Mouse (Mus musculus) cerebral cortex, adult 2 months (tissue): ENCODE measurements around the gene Zbtb20.

Experiments used
- WGBS: fragments of 180-500 bp; shearing (Covaris S2); methylation state at CpG from one replicate; pipeline ENCODE4 v1.1.7; 2018; 5-methylcytosine and 5-hydroxymethylcytosine counted together

The Zbtb20 gene

DNA sequence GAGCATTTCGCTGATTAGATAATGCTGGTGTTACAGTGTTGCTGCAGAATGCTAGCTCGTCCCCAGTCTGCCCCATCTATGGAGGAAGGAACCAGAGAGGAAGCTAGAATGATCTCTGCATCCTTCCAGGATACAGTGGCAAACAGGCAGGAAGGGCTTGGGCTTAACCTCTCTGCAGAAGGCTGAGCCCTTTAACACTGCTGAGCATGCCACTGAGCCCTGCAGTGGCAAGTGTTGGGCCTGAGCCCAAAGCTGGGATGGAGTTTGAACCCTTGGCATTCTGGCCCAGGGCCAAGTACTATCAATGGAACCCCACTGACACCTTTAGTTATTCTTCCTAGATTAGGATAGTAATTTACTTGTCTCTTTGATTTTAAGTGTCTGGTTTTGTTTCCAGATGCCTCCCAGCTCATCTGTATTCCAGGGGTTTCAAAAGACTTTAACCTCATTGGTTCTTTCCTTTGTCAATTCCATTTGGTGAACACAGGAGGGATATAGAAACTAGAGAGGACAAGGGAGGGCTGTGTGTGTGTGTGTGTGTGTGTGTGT lies 532.0 kb downstream of the Zbtb20 start:
- WGBS, result 46% methylated on average over 2 of the region's 2 CpGs

DNA sequence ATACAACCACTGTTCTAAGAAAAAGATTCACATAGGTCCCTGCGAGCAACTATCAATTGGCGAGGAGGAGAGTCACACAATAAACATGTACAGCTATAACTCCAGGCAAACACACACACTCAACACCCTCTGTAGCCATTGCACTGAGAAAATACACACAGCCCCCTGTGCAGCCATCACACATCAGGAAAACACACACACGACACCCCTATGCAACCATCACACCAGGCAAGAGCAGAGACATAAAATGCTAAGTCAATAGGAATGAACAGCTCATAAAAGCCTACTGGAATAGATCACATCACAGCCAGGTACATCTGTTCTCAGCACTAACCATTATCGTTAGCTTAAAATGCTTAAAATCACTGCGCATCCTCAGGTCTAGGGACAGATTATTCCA lies 532.9 kb downstream of the Zbtb20 start:
- 85% methylated on average over 5 of the region's 5 CpGs for WGBS

DNA sequence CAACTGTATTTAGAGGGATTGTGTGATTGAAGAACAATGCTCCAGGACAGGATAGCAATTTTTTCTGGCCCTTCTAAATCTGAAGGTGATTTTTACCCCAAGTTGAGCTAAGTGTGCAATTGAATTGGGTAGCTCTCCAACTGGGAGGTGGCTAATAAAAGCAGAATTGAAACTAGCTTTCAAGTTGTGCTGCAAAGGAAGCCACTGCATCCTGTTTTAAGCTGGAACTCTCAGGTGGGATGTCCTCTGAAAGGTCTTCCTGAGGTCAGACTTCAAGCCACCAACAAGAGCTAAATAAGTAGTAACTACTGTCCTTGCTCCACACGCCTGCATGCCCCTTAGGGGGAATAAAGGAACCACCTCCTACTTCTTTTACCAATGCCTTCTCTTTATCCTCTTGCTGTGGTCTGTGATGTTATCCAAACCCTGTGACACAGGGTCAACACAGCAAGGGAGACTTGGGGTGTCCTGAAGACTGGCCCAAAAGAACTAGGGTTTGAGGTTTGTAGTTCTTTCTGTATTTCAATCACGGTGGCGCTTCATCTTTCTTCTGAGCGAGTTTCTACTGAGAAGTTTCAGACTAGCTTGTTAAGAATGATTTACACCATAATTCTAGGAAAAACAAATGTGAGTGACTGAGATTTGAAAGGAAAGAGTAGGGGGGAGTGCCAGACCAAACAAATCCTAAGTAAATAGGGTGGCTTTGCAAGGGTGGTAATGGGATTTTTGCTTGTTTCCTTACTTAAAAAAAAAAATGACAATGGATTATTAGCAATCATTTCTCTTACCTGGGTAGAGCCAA lies 533.6 kb downstream of the Zbtb20 start:
- WGBS, result 79% methylated on average over 4 of the region's 4 CpGs

DNA sequence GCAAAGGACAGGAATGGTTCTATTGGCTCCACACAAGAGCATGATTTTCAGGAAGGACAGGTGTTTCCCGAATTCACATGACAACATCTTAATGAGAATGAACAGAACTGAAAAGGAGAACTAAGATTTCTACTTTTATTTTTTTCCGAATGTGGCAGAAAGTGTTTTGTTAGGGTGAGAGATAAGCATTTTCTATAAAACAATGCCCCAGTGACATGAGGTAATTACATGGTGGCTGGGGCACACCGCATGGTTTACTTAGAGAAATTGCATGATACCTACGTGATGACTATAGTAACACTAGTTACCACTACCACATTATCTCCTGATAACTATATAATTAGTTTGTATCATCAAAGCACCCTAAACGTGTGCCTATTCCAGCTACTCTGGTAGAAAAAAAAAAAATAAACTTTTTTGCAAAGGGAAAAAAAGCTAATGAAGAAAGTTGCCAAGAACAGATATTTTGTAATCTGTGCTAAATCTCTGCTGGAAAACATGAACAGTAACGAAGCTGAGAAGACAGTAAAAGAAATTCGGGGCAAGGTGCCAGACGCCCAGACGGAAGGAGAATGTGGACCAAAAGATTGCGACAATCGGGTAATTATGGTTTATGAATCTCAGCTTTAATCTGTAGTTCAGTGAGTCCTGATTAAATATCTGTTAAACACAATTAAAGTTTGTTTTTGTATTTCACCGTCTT lies 534.4 kb downstream of the Zbtb20 start:
- WGBS, result 48% methylated on average over 12 of the region's 12 CpGs

DNA sequence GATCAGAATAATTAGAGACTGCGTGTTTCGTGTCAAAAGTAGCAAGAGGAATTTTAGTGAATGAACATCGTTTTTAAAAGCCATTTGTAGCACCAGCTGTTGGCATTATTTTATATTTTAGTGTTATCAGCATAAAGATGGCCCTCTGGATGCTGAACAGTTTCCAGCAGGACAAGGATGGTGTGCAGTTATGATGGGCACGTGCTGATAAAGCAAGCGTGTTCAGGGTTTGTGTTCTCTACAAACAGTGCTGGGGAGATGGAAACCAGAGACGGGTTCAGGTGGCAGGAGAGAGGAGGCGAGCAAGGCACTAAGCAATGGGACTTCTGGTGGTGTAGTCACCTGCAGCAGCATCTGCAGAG lies 534.9 kb downstream of the Zbtb20 start:
- 74% methylated on average over 7 of the region's 7 CpGs for WGBS

DNA sequence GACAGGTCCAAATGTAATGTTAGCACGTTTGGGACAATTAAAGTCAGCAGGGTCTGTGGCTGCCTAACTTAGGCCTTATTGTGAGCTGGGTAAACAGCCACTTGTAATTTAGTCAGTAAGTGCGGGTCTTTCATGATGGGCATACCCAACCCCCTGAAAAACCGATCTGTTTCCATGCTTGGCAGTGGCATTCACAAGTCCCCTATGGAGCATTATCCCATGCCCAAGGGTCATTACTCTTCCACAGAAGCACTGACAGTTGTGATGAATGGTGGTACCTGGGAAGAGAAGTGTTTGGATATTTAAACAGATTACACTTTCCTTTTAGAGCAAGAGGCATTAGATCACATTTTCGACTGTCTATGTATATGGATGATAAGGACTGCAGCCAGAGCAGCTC lies 540.2 kb downstream of the Zbtb20 start:
- WGBS, result 84% methylated on average over 4 of the region's 4 CpGs

DNA sequence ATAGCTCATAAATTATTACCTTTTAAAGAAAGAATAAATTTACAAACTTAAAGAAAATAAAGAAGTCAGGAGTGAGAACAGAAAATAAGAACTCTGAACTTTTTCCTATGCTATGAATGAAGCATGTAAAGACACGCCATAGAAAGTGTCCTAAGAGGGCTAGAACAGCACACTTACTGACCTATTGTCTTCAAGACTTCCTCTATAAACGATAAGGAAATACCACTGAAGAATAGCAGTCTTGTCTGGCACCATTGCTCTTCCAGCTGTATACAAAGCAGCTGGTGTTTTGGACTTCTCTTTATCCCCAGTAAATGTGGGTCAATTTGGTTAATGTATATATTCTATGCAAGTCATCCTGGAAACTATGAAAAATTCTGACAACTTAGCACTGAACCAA lies 544.2 kb downstream of the Zbtb20 start:
- WGBS, result 56% methylated on average over 2 of the region's 2 CpGs

DNA sequence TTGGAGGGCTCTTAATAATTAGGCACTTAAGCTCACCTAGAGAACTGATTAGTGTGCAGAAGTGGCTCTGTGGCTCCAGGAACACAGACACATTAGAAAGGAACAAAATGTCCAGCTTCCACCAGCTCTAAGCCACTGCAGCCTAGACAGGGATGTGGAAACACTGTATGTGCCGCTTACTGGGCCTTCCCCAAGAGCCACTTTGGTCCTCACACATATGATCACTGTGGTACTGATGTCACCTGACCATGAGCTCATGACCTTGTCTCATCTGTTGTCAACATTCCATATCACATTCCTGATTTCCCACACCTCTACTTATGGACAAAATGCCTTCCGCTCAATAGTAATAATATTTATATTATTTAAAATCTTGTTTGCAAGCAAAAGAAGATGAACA lies 553.3 kb downstream of the Zbtb20 start:
- WGBS, result 97% methylated on average over 2 of the region's 2 CpGs

DNA sequence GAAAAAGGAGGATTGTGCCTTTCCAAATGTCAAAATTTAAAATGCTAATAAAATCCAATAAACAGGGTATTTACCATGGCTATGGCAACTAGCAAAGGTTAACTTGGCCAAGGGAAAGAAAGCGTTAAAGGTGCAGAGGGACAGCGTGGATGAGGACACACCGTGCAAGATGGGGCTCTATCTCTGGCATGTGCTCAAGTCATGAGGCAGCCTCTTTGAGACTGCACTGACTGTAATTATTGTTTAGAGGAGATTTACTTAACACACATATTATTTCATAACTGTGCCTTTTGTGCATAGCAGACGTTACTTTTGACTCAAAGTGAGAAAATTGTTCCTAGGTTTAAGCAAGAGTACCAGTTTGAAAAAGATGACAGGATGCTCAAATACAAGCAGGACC lies 554.3 kb downstream of the Zbtb20 start:
- 63% methylated on average over 4 of the region's 4 CpGs for WGBS

DNA sequence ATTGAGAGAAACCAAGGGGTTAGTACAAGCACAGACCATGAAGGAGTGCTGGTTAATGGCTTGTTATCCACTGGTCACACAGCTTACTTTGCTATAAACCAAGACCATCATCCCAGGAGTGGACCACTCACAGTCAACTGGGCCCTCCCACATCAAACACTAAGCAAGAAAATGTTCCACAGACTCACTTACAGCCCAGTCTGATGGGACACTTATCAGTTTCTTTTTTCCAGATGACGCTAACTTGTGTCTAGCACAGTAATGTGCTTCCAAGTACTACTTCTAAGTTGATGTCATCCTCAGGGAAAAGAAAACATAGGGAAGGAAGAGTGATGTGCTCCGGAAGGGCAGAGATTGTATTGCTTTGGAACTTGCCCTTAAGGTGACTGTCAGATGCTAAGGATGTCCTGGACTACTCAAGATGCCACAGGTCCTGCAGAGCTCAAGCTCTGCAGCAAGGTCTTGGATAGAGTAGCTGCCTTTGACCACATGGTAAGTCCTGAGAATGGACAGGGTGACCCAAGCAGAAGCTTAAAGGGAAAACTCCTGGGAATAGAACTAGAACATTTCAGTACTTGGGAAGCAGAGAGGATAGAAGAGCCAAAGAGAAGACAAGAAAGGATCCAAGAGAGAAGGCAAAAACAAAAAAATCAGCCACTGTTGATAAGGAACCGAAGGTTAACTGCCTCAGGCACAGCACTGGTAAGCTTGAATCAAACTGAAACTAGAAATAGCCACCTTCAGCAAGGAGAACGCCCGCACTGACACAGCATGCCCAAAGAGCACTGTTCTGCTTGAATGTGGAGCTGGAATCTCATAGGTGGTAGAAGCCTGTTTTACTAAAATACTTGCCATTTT lies 556.1 kb downstream of the Zbtb20 start:
- WGBS, result 81% methylated on average over 5 of the region's 5 CpGs

DNA sequence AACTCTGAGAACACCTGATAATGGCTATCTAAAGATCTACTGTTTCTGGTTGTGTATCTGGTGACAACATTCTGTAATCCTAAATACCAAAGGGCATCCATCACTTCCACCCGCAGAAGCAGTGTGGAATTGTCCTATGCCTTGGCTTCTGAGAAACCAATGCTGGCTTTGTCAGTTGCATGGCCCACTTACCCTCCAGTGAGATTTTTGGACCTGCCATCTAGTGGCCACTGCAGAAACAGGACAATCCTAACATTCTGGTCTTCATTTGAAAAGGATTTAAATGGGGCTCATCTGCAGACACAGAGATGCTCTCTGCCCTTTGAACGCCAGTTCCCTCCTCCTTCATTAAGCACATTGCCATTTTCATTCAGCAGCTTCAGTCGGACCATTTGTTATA lies 559.3 kb downstream of the Zbtb20 start:
- 59% methylated on average over 3 of the region's 3 CpGs for WGBS

DNA sequence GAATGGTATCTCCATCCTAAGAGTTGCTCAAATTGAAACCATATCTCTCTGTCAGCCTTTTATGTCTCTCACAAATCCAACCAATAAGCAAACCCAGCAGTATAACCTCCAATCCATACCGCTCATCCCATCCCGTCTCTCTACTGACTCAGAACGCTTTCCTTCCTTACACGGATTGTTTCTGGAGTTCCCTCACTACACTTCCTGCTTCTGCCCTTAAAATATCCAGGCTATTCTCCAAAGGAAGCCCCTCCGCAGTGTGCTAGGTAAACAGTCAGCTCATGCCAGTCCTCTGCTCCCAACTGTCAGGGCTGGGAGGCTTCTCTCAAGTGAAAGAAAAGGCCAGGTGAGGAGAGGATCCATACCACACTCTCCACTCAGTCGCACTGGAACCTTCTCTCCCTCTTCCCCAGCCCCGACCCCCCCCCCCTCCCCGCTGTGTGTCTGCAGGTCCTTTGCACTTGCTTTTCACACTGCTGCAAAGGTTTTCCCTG lies 563.2 kb downstream of the Zbtb20 start:
- WGBS, result 69% methylated on average over 8 of the region's 8 CpGs

DNA sequence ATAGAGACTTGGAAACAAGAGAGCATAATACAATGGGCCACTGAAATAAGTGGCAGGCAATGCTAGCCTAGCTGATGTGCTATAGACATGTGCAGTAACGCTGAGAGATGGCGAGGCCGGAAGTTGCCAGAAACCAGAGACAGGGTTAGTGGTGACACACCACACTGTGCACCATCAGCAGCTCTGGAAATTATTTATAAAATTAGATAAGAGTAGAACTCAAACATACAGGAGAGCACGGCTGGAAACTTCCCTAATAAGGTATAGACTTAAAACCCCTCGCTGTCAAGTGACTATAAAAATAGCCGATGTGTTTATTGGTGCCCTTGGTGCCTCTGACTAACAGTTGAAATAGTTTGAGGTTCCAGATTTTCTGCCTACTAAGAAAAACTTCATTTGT lies 565.7 kb downstream of the Zbtb20 start:
- 83% methylated on average over 6 of the region's 6 CpGs for WGBS

DNA sequence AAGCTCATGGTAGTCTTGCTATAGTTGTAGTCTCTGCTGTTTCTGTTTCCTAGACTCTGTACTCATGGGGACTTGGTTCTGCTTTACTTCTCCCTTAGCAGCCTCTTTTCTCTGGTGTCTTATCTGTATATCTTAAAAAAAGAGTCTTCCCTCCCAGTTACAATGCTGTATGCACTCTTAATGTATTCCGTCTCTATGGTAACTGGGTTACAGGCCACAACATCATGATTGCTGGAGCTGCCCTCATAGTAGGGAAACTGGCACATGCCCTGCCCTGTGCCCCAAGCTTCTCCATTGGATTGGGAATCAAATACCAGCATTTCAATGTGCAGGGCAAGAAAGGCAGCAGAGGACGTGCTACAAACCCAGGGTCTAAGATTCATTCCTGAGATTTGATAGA lies 567.4 kb downstream of the Zbtb20 start:
- 92% methylated on average over 2 of the region's 2 CpGs for WGBS

DNA sequence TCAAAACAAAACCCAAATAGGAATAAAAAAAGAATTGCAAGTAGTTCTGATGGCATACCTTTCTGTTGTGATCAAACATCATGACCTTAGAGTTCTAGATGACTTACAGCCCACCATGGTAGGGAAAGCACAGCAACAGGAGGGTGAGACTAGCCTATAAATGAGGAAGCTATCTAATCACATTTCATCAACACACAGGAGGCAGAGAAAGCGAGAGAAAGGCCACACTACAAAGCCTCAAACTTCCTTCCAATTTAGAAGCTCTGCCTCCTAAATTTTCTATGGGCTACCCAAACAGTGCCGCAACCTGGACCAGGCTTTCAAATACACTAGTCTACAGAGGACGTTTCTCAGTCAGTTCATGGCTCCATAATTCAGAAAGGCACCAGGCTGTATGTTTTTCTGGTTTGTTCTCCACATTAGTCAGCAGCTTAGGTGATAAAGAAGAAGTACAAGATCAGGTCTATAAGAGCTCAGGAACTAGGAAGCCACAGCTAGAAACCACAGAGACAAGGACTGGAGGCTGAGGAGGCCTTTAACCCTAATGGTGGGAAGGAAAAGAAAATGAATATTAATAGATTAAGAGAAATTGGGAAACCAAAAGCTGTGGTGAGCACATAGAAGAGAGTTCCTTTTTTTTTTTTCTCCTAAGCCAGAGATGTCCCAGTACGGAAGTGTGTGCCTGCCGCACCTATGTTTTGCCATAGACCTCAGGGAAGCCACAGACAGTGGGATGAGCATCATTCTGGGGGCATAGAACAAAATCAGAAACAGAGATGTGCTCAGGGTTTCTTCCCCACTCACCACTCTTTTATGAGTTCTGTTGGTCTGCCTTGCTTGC lies 572.7 kb downstream of the Zbtb20 start:
- WGBS, result 89% methylated on average over 5 of the region's 5 CpGs

DNA sequence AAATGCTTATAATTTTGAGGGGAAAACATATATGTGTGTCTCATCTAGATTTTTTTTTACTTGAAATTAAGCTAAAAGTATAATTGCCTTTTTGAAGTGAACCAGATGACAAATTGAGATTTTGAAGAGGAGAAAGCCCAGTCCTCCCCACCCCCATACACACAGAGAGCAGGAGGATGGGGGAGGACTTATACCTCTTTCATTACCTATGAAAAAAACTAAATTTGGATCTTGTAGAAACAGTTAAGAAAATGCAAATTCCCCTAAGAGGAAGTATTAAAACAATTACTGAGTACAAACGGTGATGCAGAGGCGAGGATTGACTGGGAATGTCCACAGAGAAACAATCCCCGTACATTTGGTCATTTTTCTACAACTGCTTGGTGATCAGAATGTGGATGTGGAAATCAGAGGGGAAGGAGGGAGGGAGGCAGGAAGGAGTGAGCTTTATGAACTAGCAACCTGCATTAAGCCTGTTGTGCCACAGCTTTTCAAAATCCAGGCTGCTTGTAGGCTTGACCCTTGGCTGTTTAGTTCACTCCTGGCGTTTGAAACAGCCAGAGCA lies 578.8 kb downstream of the Zbtb20 start:
- 65% methylated on average over 4 of the region's 4 CpGs for WGBS

DNA sequence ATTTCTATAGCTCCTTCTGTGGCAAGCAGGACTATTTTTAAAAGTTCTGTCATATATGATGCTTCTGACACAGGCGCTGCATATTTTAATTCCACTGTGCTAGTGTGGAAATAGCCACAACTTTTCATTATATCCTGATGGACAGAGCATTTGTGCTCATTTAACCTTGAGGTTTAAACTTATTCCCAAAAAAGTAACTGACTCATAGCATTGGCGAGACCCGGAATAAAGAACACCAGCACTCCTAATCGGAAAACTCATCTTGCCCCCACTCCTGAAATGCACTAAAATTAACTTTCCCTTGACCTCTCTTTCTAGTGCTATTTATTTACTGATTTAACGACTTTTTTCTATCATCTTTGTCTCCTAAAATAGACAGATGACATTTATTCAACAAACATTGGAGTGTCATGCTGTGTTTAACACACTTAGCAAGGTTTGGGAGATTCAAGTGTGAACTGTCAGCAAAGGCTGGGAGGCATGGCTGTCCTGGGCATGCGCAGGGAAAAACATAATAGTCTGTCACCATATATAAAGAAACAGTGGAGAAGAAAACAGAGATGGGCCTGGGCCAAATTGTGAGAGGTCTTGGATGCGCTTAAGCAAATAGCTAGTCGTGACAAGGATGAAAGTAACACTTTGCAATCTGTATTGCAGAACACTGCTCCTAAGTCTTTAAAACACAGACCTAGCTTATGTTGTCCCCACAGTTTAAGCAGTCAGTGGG lies 580.9 kb downstream of the Zbtb20 start:
- WGBS, result 69% methylated on average over 8 of the region's 8 CpGs

DNA sequence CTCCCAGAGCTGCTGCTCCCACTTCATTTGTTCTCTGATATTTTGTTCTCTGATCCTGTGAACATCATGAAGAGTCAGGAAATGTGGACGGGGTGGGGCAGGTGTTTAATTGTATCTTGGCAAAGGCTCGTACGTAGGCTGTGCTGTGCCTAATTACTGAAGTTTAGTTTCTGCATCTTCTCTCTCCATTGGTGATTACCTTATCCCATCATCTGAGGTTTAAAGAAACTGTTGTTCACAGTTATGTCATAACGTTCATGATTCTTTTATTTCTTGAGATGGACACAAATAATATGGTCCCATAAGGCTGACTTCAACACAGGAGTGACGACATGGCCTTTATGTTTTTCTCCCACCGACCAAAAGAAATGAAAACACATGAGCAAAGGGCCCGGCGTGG lies 582.1 kb downstream of the Zbtb20 start:
- 79% methylated on average over 8 of the region's 8 CpGs for WGBS

DNA sequence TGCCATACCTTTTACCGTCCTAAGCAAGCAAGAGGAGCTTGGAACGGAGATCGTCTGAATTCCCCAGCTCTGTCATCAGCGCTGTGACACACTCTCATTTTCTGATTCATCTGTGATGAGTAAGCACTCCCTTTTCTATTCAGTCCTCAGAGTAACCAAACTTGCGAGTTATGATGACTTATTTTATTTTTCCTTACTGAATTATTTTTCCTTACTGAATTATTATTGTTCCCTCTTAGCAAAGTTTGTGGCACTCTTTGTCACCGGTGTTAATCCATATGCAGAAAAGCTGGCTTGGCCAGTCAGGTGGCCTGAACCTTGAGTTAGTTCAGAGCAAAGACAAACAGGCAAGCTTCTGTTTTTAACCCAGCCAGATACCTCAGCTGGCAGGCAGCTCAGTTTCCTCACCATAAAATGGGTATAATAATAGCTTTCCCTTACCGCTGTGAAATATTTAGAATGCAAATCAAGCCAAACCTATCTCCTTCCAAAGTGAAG lies 583.1 kb downstream of the Zbtb20 start:
- 70% methylated on average over 7 of the region's 7 CpGs for whole genome bisulfite sequencing
